Mouse (Mus musculus): ENCODE measurements around the gene Gsdma3.
"Not testable (repeated sequence)": the region's sequence is repeated elsewhere in the genome, so short reads cannot be mapped to it uniquely, and the experiment has no call there.

The Gsdma3 gene

DNA sequence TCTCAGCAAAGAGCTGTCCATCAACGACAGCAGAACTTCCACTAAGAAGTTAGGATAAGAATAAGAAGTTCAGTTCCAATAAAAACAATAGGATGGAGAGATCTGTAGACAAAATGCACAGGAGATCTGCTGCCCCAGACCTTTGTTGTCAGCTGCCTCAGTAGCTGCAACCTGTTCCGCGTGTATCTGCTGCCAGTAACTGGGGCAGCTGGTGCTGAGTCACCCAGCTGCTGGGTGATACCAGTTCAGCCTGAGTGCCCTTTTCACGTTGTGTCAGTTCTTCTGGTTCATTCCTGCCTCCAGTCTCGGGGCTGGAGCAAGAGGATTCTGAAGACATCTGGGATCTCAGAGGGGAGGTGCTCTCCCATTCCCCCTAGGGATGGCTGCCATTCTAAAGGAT is 45.7 kb downstream of the Gsdma3 start:
- no peak for DNase-seq

DNA sequence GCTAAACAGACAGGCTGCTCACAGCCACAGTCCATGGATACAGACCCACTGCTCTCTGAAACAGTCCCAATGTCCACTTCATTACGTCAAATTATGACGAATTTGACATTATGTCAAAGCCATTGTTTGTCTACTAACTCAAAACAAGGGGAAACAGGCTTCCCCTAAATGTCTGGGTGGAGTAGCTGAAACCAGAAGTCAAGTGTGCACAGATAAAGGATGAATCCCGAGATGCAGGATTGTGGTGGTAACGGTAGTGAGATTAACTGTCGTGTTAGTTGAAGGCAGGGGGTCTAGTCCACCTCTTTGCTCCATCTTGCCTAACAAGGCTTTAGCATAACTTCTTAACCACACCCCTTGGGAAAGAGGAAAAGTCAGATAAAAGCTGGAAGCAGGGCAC is 46.3 kb downstream of the Gsdma3 start:
- DNase-seq = no peak

DNA sequence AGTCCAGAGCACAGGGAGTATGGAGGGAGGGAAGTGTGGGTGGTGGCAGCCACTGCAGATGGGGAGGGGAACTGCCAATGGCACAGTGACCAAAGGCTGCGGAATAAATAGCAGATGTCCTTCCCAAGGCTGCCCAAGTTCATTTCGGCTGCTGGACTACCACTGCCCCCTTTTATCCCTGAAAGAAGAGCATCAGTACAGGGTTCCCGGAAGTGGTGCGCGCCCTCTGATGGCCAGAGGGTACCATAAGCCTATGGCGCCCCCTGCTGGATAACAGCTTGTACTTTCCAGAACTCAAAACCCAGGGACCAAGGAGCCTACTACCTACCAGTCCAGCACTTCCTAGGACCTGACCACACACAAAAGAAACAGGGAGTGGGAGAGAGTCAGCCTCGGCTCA is 47.0 kb downstream of the Gsdma3 start:
- DNase-seq = peak in 1 of 2 experiments; percentile 72

DNA sequence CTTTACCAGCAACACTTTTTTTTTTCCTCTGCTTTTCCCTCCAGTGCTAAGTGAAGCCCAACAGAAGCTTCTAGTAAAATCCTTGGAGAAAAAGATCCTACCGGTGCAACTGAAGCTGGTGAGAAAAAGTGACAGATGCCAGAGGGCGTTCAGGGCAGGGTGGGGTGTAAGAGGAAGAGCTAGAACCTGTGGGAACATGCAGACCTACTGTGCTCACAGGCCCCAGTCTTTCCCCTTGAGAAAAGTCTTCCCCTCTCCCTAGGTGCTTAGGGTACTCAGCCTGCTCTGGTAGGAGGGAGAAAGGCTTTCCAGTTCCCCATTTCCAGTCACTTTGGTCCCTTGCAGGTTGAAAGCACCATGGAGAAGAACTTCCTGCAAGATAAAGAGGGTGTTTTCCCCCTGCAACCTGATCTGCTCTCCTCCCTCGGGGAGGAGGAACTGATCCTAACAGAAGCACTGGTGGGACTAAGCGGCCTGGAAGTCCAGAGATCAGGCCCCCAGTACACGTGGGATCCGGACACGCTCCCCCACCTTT is 49.7 kb downstream of the Gsdma3 start:
- DNase-seq = no peak

DNA sequence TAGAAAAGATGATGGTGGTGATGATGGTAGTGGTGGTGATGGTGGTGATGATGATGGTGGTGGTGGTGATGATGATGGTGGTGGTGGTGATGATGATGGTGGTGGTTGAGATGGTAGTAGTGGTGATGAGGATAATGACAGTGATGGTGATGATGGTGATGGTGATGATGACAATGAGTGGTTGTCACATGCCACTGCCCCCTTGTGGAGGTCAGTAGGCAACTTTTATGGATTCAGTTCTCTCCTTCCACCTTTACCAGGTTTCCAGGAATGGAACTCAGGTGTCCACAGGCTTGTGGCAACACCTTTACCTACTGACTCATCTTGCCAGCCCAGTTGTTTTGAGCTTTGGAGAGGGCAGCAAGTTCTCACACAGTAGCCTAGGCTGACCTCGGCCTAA is 53.9 kb downstream of the Gsdma3 start:
- no peak for DNase-seq

DNA sequence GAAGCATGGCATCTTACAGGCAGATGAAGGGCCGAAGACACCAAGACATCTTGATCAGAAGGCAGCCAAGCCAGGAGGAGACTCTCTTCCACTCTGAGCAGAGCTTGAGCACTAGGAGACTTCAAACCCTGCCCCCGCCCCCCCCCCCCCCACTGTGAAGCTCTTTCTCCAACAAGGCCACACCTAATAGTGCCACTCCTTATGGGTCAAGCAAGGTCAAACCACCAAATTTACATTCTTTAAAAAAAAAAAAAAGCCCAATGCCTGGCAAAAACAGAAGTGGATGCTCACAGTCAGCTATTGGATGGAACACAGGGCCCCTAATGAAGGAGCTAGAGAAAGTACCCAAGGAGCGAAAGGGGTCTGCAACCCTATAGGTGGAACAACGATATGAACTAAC is 54.4 kb downstream of the Gsdma3 start:
- not testable (repeated sequence) for DNase-seq

DNA sequence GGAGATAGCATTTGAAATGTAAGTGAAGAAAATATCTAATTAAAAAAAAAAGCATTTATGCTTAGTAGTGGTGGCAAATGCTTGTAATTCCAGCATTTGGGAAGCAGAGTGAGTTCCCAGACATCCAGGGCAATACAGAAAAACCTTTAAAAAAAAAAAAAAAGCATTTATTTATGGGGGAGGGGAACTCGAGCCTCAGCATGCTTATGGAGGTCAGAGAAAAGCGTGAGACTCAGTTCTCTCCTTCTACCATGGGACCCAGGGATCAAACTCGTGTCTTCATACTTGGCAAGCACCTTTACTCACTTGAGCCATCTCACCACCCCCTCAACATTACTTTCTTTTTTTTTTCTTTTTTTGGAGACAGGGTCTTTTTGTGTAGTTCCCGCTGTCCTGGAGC is 55.0 kb downstream of the Gsdma3 start:
- DNase-seq = no peak

DNA sequence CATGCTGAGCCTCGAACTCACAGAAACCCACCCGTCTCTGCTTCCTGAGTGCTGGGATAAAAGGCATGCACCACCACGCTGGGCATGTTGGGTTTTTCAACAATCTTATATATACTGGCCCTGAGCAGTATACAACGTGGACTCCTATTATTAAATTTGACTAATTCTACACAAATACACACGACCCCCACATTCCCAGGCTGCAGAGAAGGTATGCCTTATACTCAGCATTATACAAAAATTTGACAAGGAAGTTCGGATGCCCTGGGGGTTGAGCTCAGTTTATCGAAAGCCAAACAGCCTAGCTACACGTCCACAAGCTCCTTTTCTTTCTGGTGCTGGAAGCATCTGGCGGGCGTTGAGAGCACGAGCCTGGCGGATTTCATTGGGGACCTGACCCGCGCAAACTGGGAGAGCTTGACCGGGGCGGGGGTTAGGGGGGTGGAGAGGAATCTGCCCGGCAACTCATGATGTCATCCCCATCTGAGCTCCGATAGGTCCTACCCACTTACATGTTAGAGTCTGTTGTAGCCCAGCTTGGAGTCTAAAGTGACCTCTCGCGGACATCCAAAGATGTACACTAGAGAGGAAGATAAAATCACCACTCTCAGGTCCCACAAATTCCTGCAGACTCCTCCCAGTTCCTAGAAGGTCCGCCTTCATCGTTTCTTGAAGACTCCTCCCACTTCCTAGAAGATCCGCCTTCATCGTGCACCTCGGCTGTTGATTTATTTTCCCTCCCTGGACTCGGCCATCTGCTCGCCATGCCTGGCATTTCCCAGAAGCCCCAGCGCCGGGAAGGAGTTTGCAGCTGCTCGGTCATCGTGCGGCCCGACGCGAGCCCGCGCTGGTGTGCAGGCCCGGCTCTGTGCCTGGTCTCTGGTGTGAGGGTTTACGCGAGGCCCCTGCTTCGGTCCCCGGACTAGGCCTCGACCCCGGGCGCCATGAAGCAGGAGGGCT is 55.9 kb downstream of the Gsdma3 start, which contains the start of gene Psmd3:
Gene Psmd3, plus strand, starts transcription at position 769 of the 960 bp plus-strand sequence.
- DNase-seq = peak; percentile 95 to 97

DNA sequence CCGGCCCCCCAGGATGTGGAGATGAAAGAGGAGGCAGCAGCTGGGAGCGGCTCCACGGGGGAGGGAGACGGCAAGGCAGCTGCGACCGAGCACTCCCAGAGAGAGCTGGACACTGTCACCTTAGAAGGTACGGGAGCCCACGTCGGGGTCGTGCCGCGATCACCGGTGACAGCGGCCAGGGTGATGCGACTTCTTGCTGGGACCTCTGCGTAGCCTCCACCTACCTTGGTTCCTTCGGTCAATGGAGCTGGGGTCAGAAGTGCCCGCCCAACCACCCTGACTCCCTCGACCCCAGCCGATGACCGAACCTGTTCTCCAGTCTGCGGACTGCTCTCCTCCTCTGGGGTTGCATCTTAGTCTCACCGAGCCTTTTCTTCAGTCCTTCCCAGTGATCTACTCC is 56.7 kb downstream of the Gsdma3 start:
- DNase-seq = peak in 1 of 2 experiments; percentile 36

DNA sequence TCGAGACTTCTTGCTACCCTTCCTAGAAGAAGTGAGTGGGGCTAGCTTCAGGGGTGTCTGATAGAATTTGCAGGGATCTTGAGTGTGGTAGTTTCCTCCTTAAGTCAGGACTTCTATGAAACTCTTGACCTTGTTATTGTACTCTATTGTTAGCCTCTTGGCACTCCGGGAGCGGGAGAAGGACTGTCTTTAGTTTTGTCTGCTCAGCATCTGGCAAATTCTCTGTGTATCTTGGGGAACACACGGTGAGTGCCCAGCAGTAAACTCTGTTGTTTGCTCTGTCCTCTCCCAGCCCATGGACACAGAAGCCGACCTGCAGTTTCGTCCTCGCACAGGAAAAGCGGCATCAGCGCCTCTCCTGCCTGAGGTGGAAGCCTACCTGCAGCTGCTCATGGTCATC is 59.5 kb downstream of the Gsdma3 start:
- DNase-seq = peak; percentile 47 to 53

DNA sequence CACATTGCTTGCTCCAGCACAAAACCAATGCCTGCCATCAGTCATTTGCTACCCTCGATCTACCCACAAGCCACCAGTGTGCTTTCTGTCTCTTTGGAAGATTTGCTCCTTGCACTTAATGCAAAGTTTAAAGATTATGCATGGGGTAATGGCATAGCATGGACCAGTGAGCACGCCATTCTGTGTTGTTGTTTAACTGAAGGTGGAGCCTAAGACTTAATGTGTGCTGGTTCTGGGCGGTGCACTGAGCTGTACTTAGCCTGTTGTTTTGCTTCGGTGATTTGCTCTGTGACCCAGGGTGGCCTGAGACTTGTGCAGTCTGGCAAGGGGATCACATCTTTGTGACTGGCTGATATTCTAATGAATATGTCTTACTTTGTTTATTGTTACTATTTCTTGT is 60.8 kb downstream of the Gsdma3 start:
- DNase-seq = peak; percentile 78 to 90

Measured in kidney, postnatal 36 days (tissue).